Mouse (Mus musculus): ENCODE measurements at regions not wholly inside any gene's neighbourhood (a gene's known extent, or its start where the extent isn't known, plus 50 kb on each side); places are given as distances from the start of the nearest gene placed in this dataset.

DNA sequence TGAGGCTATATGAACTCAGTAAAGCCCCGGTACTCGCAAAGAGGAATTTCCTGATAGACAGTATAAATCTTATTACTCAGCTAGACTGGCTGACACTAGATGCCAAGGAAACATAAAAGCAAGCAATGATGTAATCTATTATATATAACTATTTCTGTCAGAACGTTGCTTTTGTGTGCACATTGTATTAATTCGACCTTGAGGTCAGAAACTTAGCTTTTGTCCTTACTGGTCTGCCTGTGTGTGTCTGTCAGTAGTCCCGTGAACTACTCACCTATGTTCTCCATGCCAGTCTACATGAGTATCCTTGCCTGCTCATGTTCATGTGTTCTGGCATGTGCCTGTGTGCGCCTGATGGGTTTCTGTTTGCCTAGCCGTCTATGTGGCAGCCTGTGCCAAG is 70.5 kb downstream of the Tmx1 start:
- DNase-seq (ENCODE audit: low read depth) = no peak

- no peak for DNase-seq (ENCODE audit: low read depth)
These were observed 71.8 kb downstream of the Tmx1 start for GRCm38 (mm10) chr12:70524703-70525102.

DNA sequence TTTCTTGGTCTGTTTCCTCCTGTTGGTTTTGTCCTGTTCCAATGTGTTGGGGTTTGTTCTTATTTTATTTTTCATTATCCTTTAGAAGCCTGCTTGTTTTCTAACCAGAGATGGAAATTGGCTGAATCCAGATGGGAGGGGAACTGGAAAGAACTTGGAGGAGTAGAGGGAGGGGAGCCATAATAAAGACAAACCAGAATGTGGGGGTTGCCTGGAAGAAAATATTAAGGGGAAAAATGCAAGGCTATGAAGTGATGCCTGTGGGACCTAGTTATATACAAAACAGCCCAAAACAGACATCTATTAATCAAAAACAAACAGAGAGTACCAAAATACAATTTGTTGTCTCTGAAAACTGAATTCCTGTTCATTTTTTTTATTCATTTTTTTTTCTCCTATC is 78.8 kb downstream of the Tmx1 start:
- no peak for DNase-seq (ENCODE audit: low read depth)

GRCm38 (mm10) chr12:70532225-70532624 is 79.3 kb downstream of the Tmx1 start:
- DNase-seq (ENCODE audit: low read depth) = no peak

DNA sequence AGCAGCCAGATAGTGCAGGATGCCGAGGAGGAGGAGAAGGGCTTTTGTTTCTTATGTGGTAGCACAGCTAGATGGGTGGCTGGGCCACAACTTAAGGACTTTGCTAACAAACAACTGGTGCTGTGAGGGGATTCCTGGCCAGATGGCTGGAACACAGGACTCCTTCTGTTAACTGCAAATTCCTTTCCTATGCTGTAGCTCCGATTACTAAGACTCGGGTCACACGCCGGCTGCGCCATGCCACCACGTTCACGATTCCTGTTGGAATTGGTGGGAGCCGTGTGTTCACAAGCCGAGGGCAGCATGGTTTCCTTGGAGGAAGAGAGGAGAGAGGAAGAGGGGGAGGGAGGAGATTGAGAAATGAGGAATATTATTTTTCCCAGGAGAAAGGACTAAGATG is 79.9 kb downstream of the Tmx1 start:
- no peak for DNase-seq (ENCODE audit: low read depth)

DNA sequence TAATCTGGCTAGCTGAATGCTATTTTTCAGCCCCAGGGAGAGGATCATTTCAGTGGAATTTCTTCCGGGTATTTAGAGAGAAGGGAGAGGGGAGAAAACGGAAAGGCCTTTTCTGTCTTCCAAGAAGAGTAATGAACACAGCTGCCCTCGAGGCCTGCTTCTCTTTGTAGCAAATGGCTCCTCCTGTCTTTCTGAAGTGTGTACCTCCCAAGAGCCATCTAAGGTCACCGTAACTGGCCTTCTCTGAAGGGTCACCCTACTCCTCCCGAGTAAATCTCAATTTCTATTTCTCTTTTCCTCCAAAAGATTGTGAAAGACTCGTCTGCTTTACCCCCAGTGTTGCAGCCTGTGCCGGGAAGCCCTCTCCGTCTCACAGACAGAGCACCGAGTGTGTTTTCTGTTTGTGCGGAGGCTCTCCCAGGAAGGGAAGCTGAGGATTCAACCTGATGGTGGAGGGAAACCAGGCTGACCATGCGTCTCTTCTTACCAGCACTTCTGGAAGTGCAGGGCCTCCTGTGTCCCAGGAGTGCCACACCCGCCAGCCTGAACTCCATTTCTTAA is 80.6 kb downstream of the Tmx1 start:
- no peak for DNase-seq (ENCODE audit: low read depth)

GRCm38 (mm10) chr12:70539124-70539523 is 86.2 kb downstream of the Tmx1 start:
- no peak for DNase-seq (ENCODE audit: low read depth)

- DNase-seq (ENCODE audit: low read depth) = no peak
These were observed 87.0 kb downstream of the Tmx1 start for GRCm38 (mm10) chr12:70539856-70540255.

DNA sequence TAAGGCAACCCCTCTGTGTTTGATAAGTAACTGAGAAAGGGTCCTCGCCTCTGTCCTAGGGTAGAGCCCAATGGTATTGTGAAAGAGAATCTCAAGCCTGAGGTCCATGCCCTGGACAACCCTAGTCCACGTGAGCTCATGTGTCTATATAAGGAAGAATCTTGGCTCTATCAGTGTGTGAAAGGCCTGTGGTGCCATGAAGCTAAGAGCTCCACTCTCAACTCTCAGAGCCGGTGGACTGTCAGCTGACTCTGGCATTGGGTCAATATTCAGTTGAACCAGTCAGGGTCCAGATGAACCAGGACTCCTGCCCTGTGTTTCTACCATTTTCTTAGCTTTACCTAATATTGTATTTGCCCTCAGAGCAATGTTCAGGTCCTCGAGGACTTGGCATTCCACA is 88.5 kb downstream of the Tmx1 start:
- DNase-seq (ENCODE audit: low read depth) = no peak

- no peak for DNase-seq (ENCODE audit: low read depth)
These were observed 90.4 kb downstream of the Tmx1 start for GRCm38 (mm10) chr12:70543299-70543698.

DNA sequence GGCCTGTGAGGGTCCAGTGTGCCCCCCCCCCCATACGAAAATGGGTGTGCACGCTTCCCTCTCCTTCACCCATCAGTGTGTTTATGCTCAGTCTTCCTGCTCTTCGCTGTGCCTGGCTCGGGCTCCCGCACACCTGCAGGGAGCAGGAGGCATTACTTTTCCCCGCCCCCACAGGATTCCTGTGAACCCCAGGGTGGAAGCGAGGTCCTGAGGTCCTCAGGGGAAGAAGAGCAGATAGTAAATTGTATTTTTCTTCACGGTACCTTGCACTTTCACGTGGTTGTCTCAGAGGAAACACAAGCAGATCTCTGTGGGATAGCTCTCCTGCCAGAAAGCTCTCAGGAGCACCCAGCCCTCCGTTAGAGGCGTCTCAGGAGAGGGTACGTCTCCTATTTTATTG is 91.4 kb downstream of the Tmx1 start:
- DNase-seq (ENCODE audit: low read depth) = no peak

GRCm38 (mm10) chr12:70544850-70545510 is 92.1 kb downstream of the Tmx1 start:
- no peak for DNase-seq (ENCODE audit: low read depth)

GRCm38 (mm10) chr12:70547199-70547598 is 94.3 kb downstream of the Tmx1 start:
- DNase-seq (ENCODE audit: low read depth) = no peak

DNA sequence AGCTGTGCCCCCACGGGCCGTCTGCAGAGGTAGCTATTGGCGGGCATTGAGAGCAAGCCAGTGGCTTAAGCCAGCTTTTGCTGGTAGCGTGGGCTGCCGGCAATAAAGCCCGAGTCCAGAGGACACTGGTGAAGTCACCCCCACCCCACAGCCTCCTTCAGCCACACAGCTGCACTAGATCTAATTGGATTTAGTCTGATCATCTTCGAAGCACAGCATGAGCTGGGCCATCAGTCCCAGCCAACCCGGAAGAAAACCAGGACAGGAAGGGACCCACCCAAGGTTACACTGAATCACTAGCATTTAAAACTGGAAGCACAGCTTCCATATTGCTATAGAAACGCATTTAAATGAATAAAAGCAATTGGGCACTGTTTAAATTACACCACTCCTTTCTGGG is 96.4 kb downstream of the Tmx1 start:
- no peak for DNase-seq (ENCODE audit: low read depth)

- DNase-seq (ENCODE audit: low read depth) = no peak
These were observed 101.0 kb downstream of the Tmx1 start for GRCm38 (mm10) chr12:70553866-70554265.

- DNase-seq (ENCODE audit: low read depth) = no peak
These were observed 101.7 kb downstream of the Tmx1 start for GRCm38 (mm10) chr12:70554586-70554985.

- no peak for DNase-seq (ENCODE audit: low read depth)
These were observed 102.8 kb downstream of the Tmx1 start for GRCm38 (mm10) chr12:70555723-70556122.

- DNase-seq (ENCODE audit: low read depth) = no peak
These were observed 103.9 kb downstream of the Tmx1 start for GRCm38 (mm10) chr12:70556820-70557219.

- no peak for DNase-seq (ENCODE audit: low read depth)
These were observed 110.6 kb downstream of the Tmx1 start for GRCm38 (mm10) chr12:70563446-70563845.

GRCm38 (mm10) chr12:70575665-70576064 is 122.8 kb downstream of the Tmx1 start:
- DNase-seq (ENCODE audit: low read depth) = no peak

- no peak for DNase-seq (ENCODE audit: low read depth)
These were observed 124.9 kb downstream of the Tmx1 start for GRCm38 (mm10) chr12:70577769-70578168.

- no peak for DNase-seq (ENCODE audit: low read depth)
These were observed 126.5 kb downstream of the Tmx1 start for GRCm38 (mm10) chr12:70579328-70579905.

DNA sequence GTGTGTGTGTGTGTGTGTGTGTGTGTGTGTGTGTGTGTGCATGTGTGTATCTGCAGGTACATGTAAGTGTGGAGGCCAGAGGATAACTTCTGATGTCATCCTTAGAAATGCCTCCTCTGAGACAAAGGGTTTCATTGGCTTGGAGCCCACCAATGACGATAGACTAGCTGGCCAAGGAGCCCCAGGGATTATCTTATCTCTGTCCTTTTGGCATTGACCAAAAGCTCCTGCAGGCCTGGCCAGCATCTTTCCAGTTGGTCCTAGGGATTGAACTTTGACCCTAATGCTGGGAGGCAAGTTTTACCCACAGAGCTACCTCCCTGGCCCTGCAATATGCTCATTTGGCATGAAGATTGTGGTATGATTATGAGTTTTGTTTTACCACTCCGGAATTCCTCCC is 133.3 kb downstream of the Tmx1 start:
- DNase-seq (ENCODE audit: low read depth) = no peak

- DNase-seq (ENCODE audit: low read depth) = no peak
These were observed 135.3 kb downstream of the Tmx1 start for GRCm38 (mm10) chr12:70588234-70588633.
